Mouse (Mus musculus): ENCODE measurements around the gene Nfe2l2. TPM values are rescaled to one million over a fixed set of nuclear protein-coding genes. Genes with fewer than 3 reads are reported as not detected.

Nfe2l2 gene
- polyA plus RNA-seq, 1 experiment from 2014 or later = 10.5 TPM

- Histone ChIP-seq H3K4me3 (replicated peaks) (no peak overlapping the region), H3K9ac (replicated peaks) (no peak overlapping the region), H3K27ac (no peak overlapping the region), H3K9me3 (no peaks in the 10 kb centered on the region), H3K4me2 (replicated peaks) (no peak overlapping the region), H3K27me3 (no peaks in the 10 kb centered on the region), H3K36me3 (no peaks in the 10 kb centered on the region), H3K4me1 (replicated peaks) (0 out of 2 replicates have a peak, but pooled peaks cover 5% of the 10 kb centered on the region)
- 92% methylated on average over 6 of the region's 6 CpGs for WGBS
- ATAC-seq = no peak
Measured at GRCm38 (mm10) chr2:75692369-75692768, 12.1 kb downstream of the Nfe2l2 start.

GRCm38 (mm10) chr2:75691316-75691715 lies 13.1 kb downstream of the Nfe2l2 start:
- H3K9me3 ChIP-seq = no peaks in the 10 kb centered on the region
- WGBS = 81% methylated on average over 8 of the region's 8 CpGs
- no peak overlapping the region for H3K27ac ChIP-seq
- H3K36me3 ChIP-seq = no peaks in the 10 kb centered on the region
- no peaks in the 10 kb centered on the region for H3K27me3 ChIP-seq
- no peak overlapping the region for H3K4me3 ChIP-seq (replicated peaks)
- no peak overlapping the region for H3K4me2 ChIP-seq (replicated peaks)
- H3K4me1 ChIP-seq (replicated peaks) = 0 out of 2 replicates have a peak, but pooled peaks cover 5% of the 10 kb centered on the region
- no peak overlapping the region for H3K9ac ChIP-seq (replicated peaks)
- ATAC-seq = no peak

GRCm38 (mm10) chr2:75690656-75691055 lies 13.8 kb downstream of the Nfe2l2 start:
- 94% methylated on average over 4 of the region's 4 CpGs for WGBS
- Histone ChIP-seq H3K27ac (no peak overlapping the region), H3K27me3 (no peaks in the 10 kb centered on the region), H3K9ac (replicated peaks) (no peak overlapping the region), H3K4me2 (replicated peaks) (no peak overlapping the region), H3K9me3 (no peaks in the 10 kb centered on the region), H3K36me3 (no peaks in the 10 kb centered on the region), H3K4me1 (replicated peaks) (0 out of 2 replicates have a peak, but pooled peaks cover 5% of the 10 kb centered on the region), H3K4me3 (replicated peaks) (no peak overlapping the region)
- ATAC-seq = no peak

- ATAC-seq = no peak
- 0 out of 2 replicates have a peak, but pooled peaks cover 5% of the 10 kb centered on the region for H3K4me1 ChIP-seq (replicated peaks)
- no peaks in the 10 kb centered on the region for H3K27me3 ChIP-seq
- no peaks in the 10 kb centered on the region for H3K9me3 ChIP-seq
- no peak overlapping the region for H3K4me3 ChIP-seq (replicated peaks)
- 68% methylated on average over 10 of the region's 10 CpGs for WGBS
- no peak overlapping the region for H3K9ac ChIP-seq (replicated peaks)
- H3K4me2 ChIP-seq (replicated peaks) = no peak overlapping the region
- no peak overlapping the region for H3K27ac ChIP-seq
- H3K36me3 ChIP-seq = no peaks in the 10 kb centered on the region
Measured at GRCm38 (mm10) chr2:75689482-75690158, 14.8 kb downstream of the Nfe2l2 start.

GRCm38 (mm10) chr2:75688901-75689300 lies 15.5 kb downstream of the Nfe2l2 start:
- ATAC-seq = no peak
- Histone ChIP-seq H3K36me3 (no peaks in the 10 kb centered on the region), H3K4me3 (replicated peaks) (no peak overlapping the region), H3K4me1 (replicated peaks) (0 out of 2 replicates have a peak, but pooled peaks cover 5% of the 10 kb centered on the region), H3K27ac (no peak overlapping the region), H3K27me3 (no peaks in the 10 kb centered on the region), H3K9me3 (no peaks in the 10 kb centered on the region), H3K9ac (replicated peaks) (no peak overlapping the region), H3K4me2 (replicated peaks) (no peak overlapping the region)
- WGBS = 86% methylated on average over 1 of the region's 1 CpGs

GRCm38 (mm10) chr2:75687040-75687749 lies 17.2 kb downstream of the Nfe2l2 start:
- H3K4me3 ChIP-seq (replicated peaks) = no peak overlapping the region
- no peaks in the 10 kb centered on the region for H3K27me3 ChIP-seq
- no peak overlapping the region for H3K27ac ChIP-seq
- no peak overlapping the region for H3K9ac ChIP-seq (replicated peaks)
- H3K4me1 ChIP-seq (replicated peaks) = no peaks in the 10 kb centered on the region
- no peak overlapping the region for H3K4me2 ChIP-seq (replicated peaks)
- H3K36me3 ChIP-seq = no peaks in the 10 kb centered on the region
- no peak for ATAC-seq
- 91% methylated on average over 10 of the region's 10 CpGs for WGBS
- H3K9me3 ChIP-seq = no peaks in the 10 kb centered on the region

- WGBS = 89% methylated on average over 6 of the region's 6 CpGs
- H3K27me3 ChIP-seq = no peaks in the 10 kb centered on the region
- H3K36me3 ChIP-seq = no peaks in the 10 kb centered on the region
- H3K27ac ChIP-seq = no peak overlapping the region
- no peak overlapping the region for H3K4me2 ChIP-seq (replicated peaks)
- H3K4me1 ChIP-seq (replicated peaks) = no peaks in the 10 kb centered on the region
- no peak overlapping the region for H3K9ac ChIP-seq (replicated peaks)
- no peak for ATAC-seq
- H3K9me3 ChIP-seq = no peaks in the 10 kb centered on the region
- H3K4me3 ChIP-seq (replicated peaks) = no peak overlapping the region
Measured at GRCm38 (mm10) chr2:75685458-75685861, 19.0 kb downstream of the Nfe2l2 start.

- no peak overlapping the region for H3K27ac ChIP-seq
- H3K36me3 ChIP-seq = no peaks in the 10 kb centered on the region
- WGBS = 82% methylated on average over 3 of the region's 3 CpGs
- no peaks in the 10 kb centered on the region for H3K4me1 ChIP-seq (replicated peaks)
- H3K9me3 ChIP-seq = no peaks in the 10 kb centered on the region
- no peak overlapping the region for H3K4me2 ChIP-seq (replicated peaks)
- H3K9ac ChIP-seq (replicated peaks) = no peak overlapping the region
- H3K27me3 ChIP-seq = no peaks in the 10 kb centered on the region
- H3K4me3 ChIP-seq (replicated peaks) = no peak overlapping the region
- ATAC-seq = no peak
Measured at GRCm38 (mm10) chr2:75684526-75684925, 19.9 kb downstream of the Nfe2l2 start.

- 82% methylated on average over 15 of the region's 15 CpGs for WGBS
- no peak overlapping the region for H3K27ac ChIP-seq
- H3K27me3 ChIP-seq = no peaks in the 10 kb centered on the region
- ATAC-seq = no peak
- no peak overlapping the region for H3K9ac ChIP-seq (replicated peaks)
- H3K4me1 ChIP-seq (replicated peaks) = no peaks in the 10 kb centered on the region
- H3K4me2 ChIP-seq (replicated peaks) = no peak overlapping the region
- H3K9me3 ChIP-seq = no peaks in the 10 kb centered on the region
- H3K36me3 ChIP-seq = no peaks in the 10 kb centered on the region
- no peak overlapping the region for H3K4me3 ChIP-seq (replicated peaks)
Measured at GRCm38 (mm10) chr2:75682978-75683709, 21.3 kb downstream of the Nfe2l2 start.

GRCm38 (mm10) chr2:75681439-75681838 lies 23.0 kb downstream of the Nfe2l2 start:
- no peak overlapping the region for H3K4me3 ChIP-seq (replicated peaks)
- H3K9me3 ChIP-seq = no peaks in the 10 kb centered on the region
- H3K36me3 ChIP-seq = peaks cover 6% of the 10 kb centered on the region; the same call in 1 of the 2 replicates
- no peak overlapping the region for H3K4me2 ChIP-seq (replicated peaks)
- WGBS = 74% methylated on average over 7 of the region's 7 CpGs
- H3K27me3 ChIP-seq = no peaks in the 10 kb centered on the region
- H3K9ac ChIP-seq (replicated peaks) = no peak overlapping the region
- H3K27ac ChIP-seq = no peak overlapping the region
- no peaks in the 10 kb centered on the region for H3K4me1 ChIP-seq (replicated peaks)
- ATAC-seq = no peak

GRCm38 (mm10) chr2:75679947-75680346 lies 24.5 kb downstream of the Nfe2l2 start:
- ATAC-seq = no peak
- H3K27ac ChIP-seq = no peak overlapping the region
- H3K9ac ChIP-seq (replicated peaks) = no peak overlapping the region
- no peaks in the 10 kb centered on the region for H3K9me3 ChIP-seq
- H3K4me1 ChIP-seq (replicated peaks) = no peaks in the 10 kb centered on the region
- H3K27me3 ChIP-seq = no peaks in the 10 kb centered on the region
- no peak overlapping the region for H3K4me2 ChIP-seq (replicated peaks)
- WGBS = 91% methylated on average over 8 of the region's 8 CpGs
- H3K36me3 ChIP-seq = peaks cover 9% of the 10 kb centered on the region; the same call in 1 of the 2 replicates
- H3K4me3 ChIP-seq (replicated peaks) = no peak overlapping the region

- no peaks in the 10 kb centered on the region for H3K4me1 ChIP-seq (replicated peaks)
- H3K9me3 ChIP-seq = no peaks in the 10 kb centered on the region
- no peaks in the 10 kb centered on the region for H3K27me3 ChIP-seq
- H3K36me3 ChIP-seq = peaks cover 9% of the 10 kb centered on the region; the same call in 1 of the 2 replicates
- WGBS = 76% methylated on average over 14 of the region's 14 CpGs
- H3K27ac ChIP-seq = no peak overlapping the region; the same call in 1 of the 2 replicates
- ATAC-seq = no peak
- no peak overlapping the region for H3K4me3 ChIP-seq (replicated peaks)
- no peak overlapping the region for H3K9ac ChIP-seq (replicated peaks)
- no peak overlapping the region for H3K4me2 ChIP-seq (replicated peaks)
Measured at GRCm38 (mm10) chr2:75676567-75676966, 27.9 kb downstream of the Nfe2l2 start.
